Mouse (Mus musculus): ENCODE measurements at regions not wholly inside any gene's neighbourhood (a gene's known extent, or its start where the extent isn't known, plus 50 kb on each side); places are given as distances from the start of the nearest gene placed in this dataset.

DNA sequence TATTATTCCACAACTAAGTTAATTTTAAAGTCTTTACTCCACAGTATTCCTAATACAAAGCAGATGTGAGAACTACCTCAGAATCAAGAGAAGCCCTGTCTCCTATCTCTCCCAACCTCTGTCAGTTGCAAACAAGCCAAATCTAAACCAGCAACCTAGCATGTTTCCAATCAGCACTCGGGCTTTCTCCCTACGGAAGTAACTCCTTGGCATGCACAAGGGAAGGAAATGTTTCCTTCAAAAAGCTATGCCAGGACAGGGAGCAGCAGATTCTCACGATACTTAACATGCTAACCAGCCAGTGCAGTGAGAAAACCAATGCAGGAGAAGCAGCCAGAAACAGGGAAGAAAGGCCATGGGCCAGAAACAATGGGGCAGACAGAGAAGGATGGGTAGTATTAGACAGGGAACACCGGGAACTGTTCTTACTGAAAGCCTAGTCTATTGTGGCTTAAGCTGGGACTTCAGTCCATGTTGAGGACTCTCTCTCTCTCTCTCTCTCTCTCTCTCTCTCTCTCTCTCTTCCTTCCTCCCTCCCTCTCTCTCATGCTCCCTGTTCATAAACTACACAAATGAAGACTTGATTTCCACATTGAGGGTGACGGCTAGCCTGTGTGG is 262.8 kb downstream of the Atp6ap1l start:
- no peak for DNase-seq (ENCODE audit: low spot score in 2 of 2)

Small RNAs in the stretch of these regions (microRNA-seq; reads per million reads assigned to microRNA genes)
- gene Gm44338, result 0 reads per million in 2 experiments
